Mouse (Mus musculus) limb, embryonic 14.5 days (tissue): ENCODE data around the gene Ddhd1. TPM values are rescaled to one million over a fixed set of nuclear protein-coding genes. Genes with fewer than 3 reads are reported as not detected.

ENCODE experiments used
- ATAC-seq: fragments of 200-750 bp; cut with Nextera tagmentation; 2 replicates; pipeline ENCODE4 v1.8.0; 2017; ENCODE audit warnings: low read depth, moderate number of reproducible peaks, moderate TSS enrichment; ENCODE audit not compliant: low FRiP score
- DNase-seq: peaks from one replicate; pipeline ENCODE4 v3.0.0-alpha.2; 2015; ENCODE audit warnings: low spot score
- H3K27ac ChIP-seq: fragments of 300-500 bp; sonication (generic); replicated peaks from 2 replicates; pipeline ENCODE4 v1.5.1; 2014; ENCODE audit warnings: low read depth, mild to moderate bottlenecking, low read length, moderate library complexity, mixed read lengths
- H3K27me3 ChIP-seq: fragments of 300-500 bp; sonication (generic); 2 replicates; pipeline ENCODE4 v1.6.1; 2014; ENCODE audit warnings: low read length, mixed read lengths; ENCODE audit not compliant: control insufficient read depth, insufficient read depth
- H3K36me3 ChIP-seq: fragments of 300-500 bp; sonication (generic); 2 replicates; pipeline ENCODE4 v1.6.1; 2014; ENCODE audit warnings: mild to moderate bottlenecking, low read length, moderate library complexity, mixed read lengths; ENCODE audit not compliant: control insufficient read depth, insufficient read depth
- H3K4me1 ChIP-seq: fragments of 300-500 bp; sonication (generic); 2 replicates; pipeline ENCODE4 v1.6.1; 2014; ENCODE audit warnings: antibody characterized with exemption, low read length, mixed read lengths; ENCODE audit not compliant: control insufficient read depth, insufficient read depth
- H3K4me2 ChIP-seq: fragments of 300-500 bp; sonication (generic); replicated peaks from 2 replicates; pipeline ENCODE4 v1.6.1; 2014; ENCODE audit warnings: low read depth, mild to moderate bottlenecking, low read length, moderate library complexity; ENCODE audit not compliant: severe bottlenecking
- H3K4me3 ChIP-seq: fragments of 300-500 bp; sonication (generic); replicated peaks from 2 replicates; pipeline ENCODE4 v1.5.1; 2014; ENCODE audit warnings: low read length
- H3K9ac ChIP-seq: fragments of 300-500 bp; sonication (generic); 2 replicates; pipeline ENCODE4 v1.6.1; 2014; ENCODE audit warnings: mild to moderate bottlenecking, low read depth, low read length, moderate library complexity; ENCODE audit not compliant: severe bottlenecking
- H3K9me3 ChIP-seq: fragments of 300-500 bp; sonication (generic); 2 replicates; pipeline ENCODE4 v1.6.1; 2016; ENCODE audit warnings: low read length; ENCODE audit not compliant: control insufficient read depth
- POLR2A ChIP-seq: fragments of 200-500 bp; IDR thresholded peaks from 2 replicates; pipeline ENCODE4 v1.8.0; 2012; ENCODE audit warnings: inconsistent platforms, mild to moderate bottlenecking, moderate library complexity, borderline replicate concordance; ENCODE audit not compliant: insufficient read depth, insufficient read length; ENCODE audit errors: extremely low read depth
- WGBS: fragments of 180-500 bp; shearing (Covaris S2); extraction: QIAGEN DNeasy Blood & Tissue Kit; methylation state at CpG from one replicate; pipeline ENCODE4 v1.1.7; 2014; 5-methylcytosine and 5-hydroxymethylcytosine counted together
- polyA plus RNA-seq, 2 experiments: library from polyadenylated mRNA; depleted of rRNA in 1 of 2; stranded (reverse) in 1 of 2; unstranded in 1 of 2; fragments of >200 nt; fragmentation: Nextera tagmentation in 1 of 2; extraction: Ambion mirVana in 1 of 2; gene quantifications; 2 replicates each; pipeline versions ENCODE4 v1.2.1 to v1.2.3; 2012 to 2014

Ddhd1 gene
- polyA plus RNA-seq, 2 experiments = 9.5 to 18.0 TPM

GRCm38 (mm10) chr14:45635496-45635895 is 22.4 kb downstream of the Ddhd1 start:
- Histone ChIP-seq H3K4me1 (no peaks in the 10 kb centered on the region), H3K36me3 (no peaks in the 10 kb centered on the region), H3K27me3 (no peaks in the 10 kb centered on the region), H3K4me2 (no peak overlapping the region), H3K4me3 (no peak overlapping the region), H3K9ac (no peak overlapping the region), H3K9me3 (no peaks in the 10 kb centered on the region), H3K27ac (no peak overlapping the region)
- TF ChIP-seq POLR2A = no peak
- ATAC-seq (no peak), DNase-seq (no peak)
- 100% methylated on average over 1 of the region's 1 CpGs for WGBS

GRCm38 (mm10) chr14:45632756-45633537 is 25.0 kb downstream of the Ddhd1 start:
- H3K9ac ChIP-seq = no peak overlapping the region
- 84% methylated on average over 4 of the region's 4 CpGs for WGBS
- H3K4me3 ChIP-seq = no peak overlapping the region
- H3K9me3 ChIP-seq = no peaks in the 10 kb centered on the region
- no peak overlapping the region for H3K27ac ChIP-seq
- no peaks in the 10 kb centered on the region for H3K27me3 ChIP-seq
- no peak for TF ChIP-seq POLR2A
- H3K36me3 ChIP-seq = no peaks in the 10 kb centered on the region
- H3K4me1 ChIP-seq = no peaks in the 10 kb centered on the region
- DNase-seq = no peak
- no peak overlapping the region for H3K4me2 ChIP-seq
- no peak for ATAC-seq

GRCm38 (mm10) chr14:45630544-45630943 is 27.4 kb downstream of the Ddhd1 start:
- TF ChIP-seq POLR2A = no peak

GRCm38 (mm10) chr14:45629938-45630337 is 28.0 kb downstream of the Ddhd1 start:
- H3K4me2 ChIP-seq = no peak overlapping the region
- ATAC-seq (no peak), DNase-seq (no peak)
- WGBS = 52% methylated on average over 1 of the region's 1 CpGs
- no peak for TF ChIP-seq POLR2A
- no peaks in the 10 kb centered on the region for H3K4me1 ChIP-seq
- H3K27me3 ChIP-seq = no peaks in the 10 kb centered on the region
- no peaks in the 10 kb centered on the region for H3K9me3 ChIP-seq
- H3K27ac ChIP-seq = no peak overlapping the region
- H3K9ac ChIP-seq = no peak overlapping the region
- H3K36me3 ChIP-seq = no peaks in the 10 kb centered on the region
- no peak overlapping the region for H3K4me3 ChIP-seq

More at GRCm38 (mm10) chr14:45630544-45630943, 27.4 kb downstream of the Ddhd1 start:
- H3K27me3 ChIP-seq = no peaks in the 10 kb centered on the region
- H3K9me3 ChIP-seq = no peaks in the 10 kb centered on the region
- H3K9ac ChIP-seq = no peak overlapping the region
- no peak overlapping the region for H3K4me3 ChIP-seq
- H3K4me2 ChIP-seq = no peak overlapping the region
- ATAC-seq (no peak), DNase-seq (no peak)
- 87% methylated on average over 5 of the region's 5 CpGs for whole genome bisulfite sequencing
- H3K36me3 ChIP-seq = no peaks in the 10 kb centered on the region
- H3K27ac ChIP-seq = no peak overlapping the region
- H3K4me1 ChIP-seq = no peaks in the 10 kb centered on the region

GRCm38 (mm10) chr14:45618351-45618750 is 39.6 kb downstream of the Ddhd1 start:
- no peaks in the 10 kb centered on the region for H3K27me3 ChIP-seq
- WGBS = 43% methylated on average over 6 of the region's 6 CpGs
- no peak overlapping the region for H3K9ac ChIP-seq
- H3K27ac ChIP-seq = no peak overlapping the region
- H3K4me1 ChIP-seq = peaks cover 5% of the 10 kb centered on the region; the same call in 1 of the 2 replicates
- H3K4me2 ChIP-seq = no peak overlapping the region
- peaks cover 31% of the 10 kb centered on the region for H3K36me3 ChIP-seq
- no peak for ATAC-seq
- no peak for DNase-seq
- no peaks in the 10 kb centered on the region for H3K9me3 ChIP-seq
- no peak overlapping the region for H3K4me3 ChIP-seq
- TF ChIP-seq POLR2A = no peak
